Mouse (Mus musculus) liver, embryonic 16.5 days (tissue): ENCODE results near the gene Slc45a1. TPM values are rescaled to one million over a fixed set of nuclear protein-coding genes. Genes with fewer than 3 reads are reported as not detected.

ENCODE experiments used
- ATAC-seq: fragments of 200-750 bp; cut with Nextera tagmentation; 2 replicates; pipeline ENCODE4 v1.8.0; 2017; ENCODE audit warnings: low read depth, mild to moderate bottlenecking, moderate number of reproducible peaks, moderate library complexity
- H3K27ac ChIP-seq: fragments of 300-500 bp; sonication (generic); 2 replicates; pipeline ENCODE4 v1.5.1; 2014; ENCODE audit warnings: mild to moderate bottlenecking, low read length
- H3K27me3 ChIP-seq: fragments of 300-500 bp; sonication (generic); 2 replicates; pipeline ENCODE4 v1.6.1; 2014; ENCODE audit warnings: low read depth, low read length, mixed read lengths; ENCODE audit not compliant: control insufficient read depth, insufficient read depth
- H3K36me3 ChIP-seq: fragments of 300-500 bp; sonication (generic); 2 replicates; pipeline ENCODE4 v1.6.1; 2014; ENCODE audit warnings: mild to moderate bottlenecking; ENCODE audit not compliant: control insufficient read depth, insufficient read depth
- H3K4me1 ChIP-seq: fragments of 300-500 bp; sonication (generic); 2 replicates; pipeline ENCODE4 v1.6.1; 2014; ENCODE audit warnings: low read depth, low read length, mixed read lengths; ENCODE audit not compliant: control insufficient read depth
- H3K4me2 ChIP-seq: fragments of 300-500 bp; sonication (generic); 2 replicates; pipeline ENCODE4 v1.6.1; 2014; ENCODE audit warnings: low read depth, low read length, mixed read lengths
- H3K4me3 ChIP-seq: fragments of 300-500 bp; sonication (generic); 2 replicates; pipeline ENCODE4 v1.5.1; 2014; ENCODE audit warnings: low read depth, mild to moderate bottlenecking, low read length
- H3K9ac ChIP-seq: fragments of 300-500 bp; sonication (generic); 2 replicates; pipeline ENCODE4 v1.6.1; 2014; ENCODE audit warnings: low read depth, low read length
- H3K9me3 ChIP-seq: fragments of 300-500 bp; sonication (generic); replicated peaks from 2 replicates; pipeline ENCODE4 v1.6.1; 2016; ENCODE audit warnings: low read length; ENCODE audit not compliant: control insufficient read depth
- WGBS: fragments of 180-500 bp; shearing (Covaris S2); extraction: QIAGEN DNeasy Blood & Tissue Kit; methylation state at CpG from one replicate; pipeline ENCODE4 v1.1.7; 2014; ENCODE audit not compliant: insufficient replicate concordance; 5-methylcytosine and 5-hydroxymethylcytosine counted together
- polyA plus RNA-seq: library from polyadenylated mRNA; unstranded; fragments of >200 nt; fragmentation: Nextera tagmentation; extraction: Ambion mirVana; gene quantifications from 2 replicates; pipeline ENCODE4 v1.2.1, GENCODE M21; 2015

Gene Slc45a1
- polyA plus RNA-seq, 1 experiment from 2014 or later = not detected

GRCm38 (mm10) chr4:150619011-150619410, 33.0 kb downstream of the Slc45a1 start:
- Histone ChIP-seq H3K4me3 (no peak overlapping the region), H3K9me3 (no peaks in the 10 kb centered on the region), H3K27me3 (no peaks in the 10 kb centered on the region), H3K9ac (no peak overlapping the region), H3K4me1 (no peaks in the 10 kb centered on the region), H3K4me2 (no peak overlapping the region), H3K36me3 (peaks cover 29% of the 10 kb centered on the region), H3K27ac (no peak overlapping the region)
- WGBS = 73% methylated on average over 7 of the region's 7 CpGs
- ATAC-seq = no peak

DNA sequence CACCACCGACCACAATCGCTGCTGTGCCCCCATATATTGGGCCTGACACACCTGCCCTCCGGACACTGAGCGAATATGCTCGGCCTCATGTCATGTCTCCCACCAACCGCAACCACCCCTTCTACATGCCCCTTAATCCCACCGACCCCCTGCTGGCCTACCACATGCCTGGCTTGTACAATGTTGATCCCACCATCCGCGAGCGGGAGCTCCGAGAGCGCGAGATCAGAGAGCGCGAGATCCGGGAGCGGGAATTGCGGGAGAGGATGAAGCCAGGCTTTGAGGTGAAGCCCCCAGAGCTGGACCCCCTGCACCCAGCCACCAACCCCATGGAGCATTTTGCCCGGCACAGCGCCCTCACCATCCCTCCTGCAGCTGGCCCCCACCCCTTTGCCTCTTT, 35.1 kb downstream of the Slc45a1 start:
- Histone ChIP-seq H3K27me3 (no peaks in the 10 kb centered on the region), H3K36me3 (peaks cover 36% of the 10 kb centered on the region), H3K9me3 (no peaks in the 10 kb centered on the region), H3K4me2 (no peak overlapping the region), H3K4me1 (no peaks in the 10 kb centered on the region), H3K27ac (no peak overlapping the region), H3K4me3 (no peak overlapping the region), H3K9ac (no peak overlapping the region)
- 86% methylated on average over 20 of the region's 20 CpGs for WGBS
- ATAC-seq = no peak

GRCm38 (mm10) chr4:150616029-150616420, 35.9 kb downstream of the Slc45a1 start:
- H3K4me2 ChIP-seq = no peak overlapping the region
- H3K27me3 ChIP-seq = no peaks in the 10 kb centered on the region
- ATAC-seq = no peak
- peaks cover 36% of the 10 kb centered on the region for H3K36me3 ChIP-seq
- H3K9ac ChIP-seq = no peak overlapping the region
- no peak overlapping the region for H3K27ac ChIP-seq
- no peaks in the 10 kb centered on the region for H3K9me3 ChIP-seq
- WGBS = 85% methylated on average over 13 of the region's 13 CpGs
- no peaks in the 10 kb centered on the region for H3K4me1 ChIP-seq
- no peak overlapping the region for H3K4me3 ChIP-seq

GRCm38 (mm10) chr4:150615251-150616028, 36.5 kb downstream of the Slc45a1 start:
- Histone ChIP-seq H3K27me3 (no peaks in the 10 kb centered on the region), H3K4me2 (no peak overlapping the region), H3K27ac (no peak overlapping the region), H3K36me3 (peaks cover 36% of the 10 kb centered on the region), H3K9ac (no peak overlapping the region), H3K9me3 (no peaks in the 10 kb centered on the region), H3K4me3 (no peak overlapping the region), H3K4me1 (no peaks in the 10 kb centered on the region)
- ATAC-seq = no peak
- WGBS = 70% methylated on average over 12 of the region's 12 CpGs

GRCm38 (mm10) chr4:150613715-150614114, 38.3 kb downstream of the Slc45a1 start:
- Histone ChIP-seq H3K9ac (no peak overlapping the region), H3K27me3 (no peaks in the 10 kb centered on the region), H3K9me3 (no peaks in the 10 kb centered on the region), H3K36me3 (peaks cover 33% of the 10 kb centered on the region), H3K4me2 (no peak overlapping the region), H3K4me3 (no peak overlapping the region), H3K27ac (no peak overlapping the region), H3K4me1 (no peaks in the 10 kb centered on the region)
- WGBS = 78% methylated on average over 7 of the region's 7 CpGs
- no peak for ATAC-seq

- Histone ChIP-seq H3K4me1 (peaks cover 4% of the 10 kb centered on the region), H3K4me3 (no peak overlapping the region), H3K9me3 (no peaks in the 10 kb centered on the region), H3K27ac (no peak overlapping the region), H3K36me3 (peaks cover 10% of the 10 kb centered on the region), H3K27me3 (no peaks in the 10 kb centered on the region), H3K9ac (no peak overlapping the region), H3K4me2 (no peak overlapping the region)
- WGBS = 75% methylated on average over 3 of the region's 3 CpGs
- no peak for ATAC-seq
These were observed 43.3 kb downstream of the Slc45a1 start for GRCm38 (mm10) chr4:150608670-150609069.

GRCm38 (mm10) chr4:150606449-150607161, 45.4 kb downstream of the Slc45a1 start:
- Histone ChIP-seq H3K4me1 (peaks cover 4% of the 10 kb centered on the region), H3K36me3 (no peaks in the 10 kb centered on the region; the same call in 1 of the 2 replicates), H3K4me3 (no peak overlapping the region), H3K4me2 (no peak overlapping the region), H3K27ac (no peak overlapping the region), H3K9me3 (no peaks in the 10 kb centered on the region), H3K9ac (no peak overlapping the region), H3K27me3 (no peaks in the 10 kb centered on the region)
- 68% methylated on average over 3 of the region's 3 CpGs for WGBS
- no peak for ATAC-seq

DNA sequence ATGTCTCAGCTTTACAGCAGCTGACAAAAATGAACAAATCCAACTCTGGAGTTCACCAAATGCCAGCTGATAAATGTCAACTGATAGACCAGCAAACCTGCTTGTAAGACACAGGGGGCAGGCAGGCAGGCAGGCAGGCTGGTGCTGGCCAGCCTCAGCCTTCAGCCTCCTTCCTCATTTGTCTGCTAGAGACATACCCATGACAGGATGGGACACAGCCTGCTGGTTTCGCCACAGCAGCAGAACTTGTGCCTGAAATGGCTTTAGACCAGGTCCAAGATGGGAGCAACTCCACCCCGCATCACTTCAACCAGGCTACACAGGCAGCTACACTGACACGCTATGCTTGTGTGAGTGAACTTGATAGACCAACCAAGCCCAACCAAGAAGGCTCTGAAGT, 46.2 kb downstream of the Slc45a1 start:
- Histone ChIP-seq H3K27me3 (no peaks in the 10 kb centered on the region), H3K9me3 (no peaks in the 10 kb centered on the region), H3K4me1 (peaks cover 4% of the 10 kb centered on the region), H3K4me3 (no peak overlapping the region), H3K9ac (no peak overlapping the region), H3K4me2 (no peak overlapping the region), H3K27ac (no peak overlapping the region), H3K36me3 (no peaks in the 10 kb centered on the region)
- ATAC-seq = no peak
- 66% methylated on average over 3 of the region's 3 CpGs for WGBS

- no peaks in the 10 kb centered on the region for H3K36me3 ChIP-seq
- ATAC-seq = no peak
- 68% methylated on average over 1 of the region's 1 CpGs for WGBS
These were observed 48.5 kb downstream of the Slc45a1 start for GRCm38 (mm10) chr4:150603366-150604061.

More at GRCm38 (mm10) chr4:150603366-150604061, 48.5 kb downstream of the Slc45a1 start:
- no peak overlapping the region for H3K4me3 ChIP-seq
- H3K4me1 ChIP-seq = peaks cover 4% of the 10 kb centered on the region
- no peak overlapping the region for H3K4me2 ChIP-seq
- H3K9me3 ChIP-seq = no peaks in the 10 kb centered on the region
- no peaks in the 10 kb centered on the region for H3K27me3 ChIP-seq
- no peak overlapping the region for H3K9ac ChIP-seq
- H3K27ac ChIP-seq = no peak overlapping the region
